Mouse (Mus musculus) left cerebral cortex, postnatal 10 days (tissue): Measurements from ENCODE around the gene Fnbp1. TPM values are rescaled to one million over a fixed set of nuclear protein-coding genes. Genes with fewer than 3 reads are reported as not detected.

ENCODE experiments used
- total RNA-seq, 2 experiments: library from RNA; stranded (reverse); gene quantifications; 2 replicates each; pipeline ENCODE4 v1.2.3; 2021

Gene Fnbp1
- total RNA-seq, 2 experiments from 2014 or later, result 71.9 to 72.8 TPM

Other genes with a start within 250 kb of the Fnbp1 start
- gene Ptges, start 212.1 kb downstream of the Fnbp1 start, total RNA-seq, result 1 to 10 TPM; 4.2 to 6.2 TPM
- gene Tor1b, start 189.0 kb downstream of the Fnbp1 start, total RNA-seq, result 10 to 100 TPM; 27.6 to 31.2 TPM
- 10 to 100 TPM; 44.5 to 44.7 TPM for gene Tor1a, start 174.1 kb downstream of the Fnbp1 start, total RNA-seq
- gene BC005624, start 159.8 kb downstream of the Fnbp1 start, total RNA-seq, result 10 to 100 TPM; 50.7 to 53.3 TPM
- 10 to 100 TPM; 57.6 to 65.9 TPM for gene Usp20, start 159.7 kb downstream of the Fnbp1 start, total RNA-seq
- 10 to 100 TPM; 50.2 to 61.9 TPM for gene Gpr107, start 10.3 kb upstream of the Fnbp1 start, total RNA-seq
- gene Ncs1, start 103.8 kb upstream of the Fnbp1 start, total RNA-seq, result 100 to 1,000 TPM; 151 to 156 TPM
- gene Hmcn2, start 172.4 kb upstream of the Fnbp1 start, total RNA-seq, result under 1 TPM; 0.22 to 0.39 TPM